Mouse (Mus musculus) hindbrain, embryonic 11.5 days (tissue): Measurements from ENCODE around the gene Fgf22. TPM values are rescaled to one million over a fixed set of nuclear protein-coding genes. Genes with fewer than 3 reads are reported as not detected.
A peak's percentile ranks its signal among the peaks of the same experiment; 100 is the strongest.

Source experiments
- ATAC-seq: fragments of 200-750 bp; cut with Nextera tagmentation; 2 replicates; pipeline ENCODE4 v1.8.0; 2017; ENCODE audit warnings: mild to moderate bottlenecking, moderate TSS enrichment, moderate library complexity; ENCODE audit not compliant: low FRiP score
- DNase-seq: peaks from one replicate; pipeline ENCODE4 v3.0.0-alpha.2; 2015; ENCODE audit warnings: low spot score
- H3K27ac ChIP-seq: fragments of 300-500 bp; sonication (generic); 2 replicates; pipeline ENCODE4 v1.5.1; 2014; ENCODE audit warnings: mild to moderate bottlenecking, low read depth, low read length
- H3K27me3 ChIP-seq: fragments of 300-500 bp; sonication (generic); 2 replicates; pipeline ENCODE4 v1.6.1; 2014; ENCODE audit warnings: mild to moderate bottlenecking, low read length, moderate library complexity, mixed read lengths; ENCODE audit not compliant: control insufficient read depth, insufficient read depth
- H3K36me3 ChIP-seq: fragments of 300-500 bp; sonication (generic); 2 replicates; pipeline ENCODE4 v1.6.1; 2014; ENCODE audit warnings: mild to moderate bottlenecking, low read length, moderate library complexity, mixed read lengths; ENCODE audit not compliant: control insufficient read depth, insufficient read depth
- H3K4me1 ChIP-seq: fragments of 300-500 bp; sonication (generic); replicated peaks from 2 replicates; pipeline ENCODE4 v1.6.1; 2014; ENCODE audit warnings: low read length, mixed read lengths; ENCODE audit not compliant: control insufficient read depth, insufficient read depth
- H3K4me2 ChIP-seq: fragments of 300-500 bp; sonication (generic); replicated peaks from 2 replicates; pipeline ENCODE4 v1.6.1; 2014; ENCODE audit warnings: mild to moderate bottlenecking, low read depth, low read length
- H3K4me3 ChIP-seq: fragments of 300-500 bp; sonication (generic); 2 replicates; pipeline ENCODE4 v1.5.1; 2014; ENCODE audit warnings: low read depth, low read length
- H3K9ac ChIP-seq: fragments of 300-500 bp; sonication (generic); 2 replicates; pipeline ENCODE4 v1.6.1; 2014; ENCODE audit warnings: low read depth, low read length
- H3K9me3 ChIP-seq: fragments of 300-500 bp; sonication (generic); 2 replicates; pipeline ENCODE4 v1.6.1; 2016; ENCODE audit warnings: low read length; ENCODE audit not compliant: control insufficient read depth
- whole genome bisulfite sequencing: fragments of 180-500 bp; shearing (Covaris S2); extraction: QIAGEN DNeasy Blood & Tissue Kit; methylation state at CpG from one replicate; pipeline ENCODE4 v1.1.7; 2014; 5-methylcytosine and 5-hydroxymethylcytosine counted together
- polyA plus RNA-seq: library from polyadenylated mRNA; unstranded; fragments of >200 nt; fragmentation: Nextera tagmentation; extraction: Ambion mirVana; gene quantifications from 2 replicates; pipeline ENCODE4 v1.2.1, GENCODE M21; 2014

Fgf22 gene
- polyA plus RNA-seq, 1 experiment from 2014 or later = 0.48 TPM

GRCm38 (mm10) chr10:79778006-79778405, 23.1 kb downstream of the Fgf22 start:
- H3K4me1 ChIP-seq = peaks cover 13% of the 10 kb centered on the region; the same call in 1 of the 2 replicates
- H3K27ac ChIP-seq = no peak overlapping the region
- H3K27me3 ChIP-seq = peaks cover 47% of the 10 kb centered on the region
- H3K9ac ChIP-seq = no peak overlapping the region
- ATAC-seq (no peak), DNase-seq (no peak)
- no peaks in the 10 kb centered on the region for H3K36me3 ChIP-seq
- no peak overlapping the region for H3K4me3 ChIP-seq
- 16% methylated on average over 14 of the region's 15 CpGs for WGBS
- no peak overlapping the region for H3K4me2 ChIP-seq
- no peaks in the 10 kb centered on the region for H3K9me3 ChIP-seq

GRCm38 (mm10) chr10:79779193-79779592, 24.3 kb downstream of the Fgf22 start:
- DNase-seq = no peak
- Histone ChIP-seq H3K27ac (no peak overlapping the region), H3K4me2 (no peak overlapping the region), H3K9ac (no peak overlapping the region), H3K4me3 (no peak overlapping the region), H3K4me1 (peaks cover 13% of the 10 kb centered on the region; the same call in 1 of the 2 replicates), H3K36me3 (no peaks in the 10 kb centered on the region), H3K9me3 (no peaks in the 10 kb centered on the region), H3K27me3 (peaks cover 50% of the 10 kb centered on the region)
- WGBS = 28% methylated on average over 2 of the region's 2 CpGs
- ATAC-seq = no peak

- Histone ChIP-seq H3K4me3 (peak overlapping the region; percentile 15), H3K4me2 (peak overlapping the region; percentile 33), H3K4me1 (peaks cover 13% of the 10 kb centered on the region; the same call in 1 of the 2 replicates), H3K27me3 (peaks cover 50% of the 10 kb centered on the region), H3K9ac (no peak overlapping the region), H3K9me3 (no peaks in the 10 kb centered on the region), H3K36me3 (no peaks in the 10 kb centered on the region), H3K27ac (no peak overlapping the region)
- DNase-seq = peak; percentile 96
- peak; percentile 91 for ATAC-seq
- WGBS = 3% methylated on average over 55 of the region's 55 CpGs
These were observed 25.1 kb downstream of the Fgf22 start for GRCm38 (mm10) chr10:79779784-79780663.

- Histone ChIP-seq H3K9ac (no peak overlapping the region), H3K27me3 (peaks cover 50% of the 10 kb centered on the region), H3K9me3 (no peaks in the 10 kb centered on the region), H3K27ac (no peak overlapping the region), H3K36me3 (no peaks in the 10 kb centered on the region), H3K4me1 (peaks cover 13% of the 10 kb centered on the region; the same call in 1 of the 2 replicates), H3K4me3 (peak overlapping the region; percentile 15), H3K4me2 (peak overlapping the region; percentile 33)
- ATAC-seq = no peak
- 0% methylated on average over 13 of the region's 13 CpGs for whole genome bisulfite sequencing
- peak; percentile 65 for DNase-seq
These were observed 25.8 kb downstream of the Fgf22 start for GRCm38 (mm10) chr10:79780664-79781015.

GRCm38 (mm10) chr10:79781139-79781538, 26.3 kb downstream of the Fgf22 start:
- DNase-seq = no peak
- WGBS = 32% methylated on average over 21 of the region's 21 CpGs
- H3K4me3 ChIP-seq = no peak overlapping the region

GRCm38 (mm10) chr10:79781956-79782355, 27.1 kb downstream of the Fgf22 start:
- no peak overlapping the region for H3K4me3 ChIP-seq
- H3K9ac ChIP-seq = no peak overlapping the region
- H3K4me1 ChIP-seq = peaks cover 12% of the 10 kb centered on the region; the same call in 1 of the 2 replicates
- WGBS = 47% methylated on average over 5 of the region's 5 CpGs
- DNase-seq (no peak), ATAC-seq (no peak)
- no peak overlapping the region for H3K27ac ChIP-seq
- H3K36me3 ChIP-seq = no peaks in the 10 kb centered on the region
- H3K27me3 ChIP-seq = peaks cover 46% of the 10 kb centered on the region
- no peak overlapping the region for H3K4me2 ChIP-seq
- no peaks in the 10 kb centered on the region for H3K9me3 ChIP-seq

More at GRCm38 (mm10) chr10:79781139-79781538, 26.3 kb downstream of the Fgf22 start:
- H3K9ac ChIP-seq = no peak overlapping the region
- H3K27ac ChIP-seq = no peak overlapping the region
- H3K36me3 ChIP-seq = no peaks in the 10 kb centered on the region
- H3K27me3 ChIP-seq = peaks cover 50% of the 10 kb centered on the region
- peaks cover 13% of the 10 kb centered on the region; the same call in 1 of the 2 replicates for H3K4me1 ChIP-seq
- ATAC-seq = no peak
- H3K9me3 ChIP-seq = no peaks in the 10 kb centered on the region
- peak overlapping the region; percentile 33; the same call in 1 of the 2 replicates for H3K4me2 ChIP-seq

- peaks cover 35% of the 10 kb centered on the region for H3K27me3 ChIP-seq
- no peak overlapping the region for H3K9ac ChIP-seq
- 62% methylated on average over 7 of the region's 7 CpGs for WGBS
- 0 out of 2 replicates have a peak, but pooled peaks cover 8% of the 10 kb centered on the region for H3K4me1 ChIP-seq
- no peak overlapping the region for H3K4me2 ChIP-seq
- no peak for DNase-seq
- no peak overlapping the region for H3K4me3 ChIP-seq
- H3K27ac ChIP-seq = no peak overlapping the region
- no peaks in the 10 kb centered on the region for H3K36me3 ChIP-seq
- no peak for ATAC-seq
- no peaks in the 10 kb centered on the region for H3K9me3 ChIP-seq
These were observed 28.2 kb downstream of the Fgf22 start for GRCm38 (mm10) chr10:79783050-79783449.

GRCm38 (mm10) chr10:79783920-79784800, 29.3 kb downstream of the Fgf22 start:
- Histone ChIP-seq H3K27me3 (peaks cover 24% of the 10 kb centered on the region), H3K36me3 (no peaks in the 10 kb centered on the region), H3K27ac (no peak overlapping the region), H3K9ac (no peak overlapping the region), H3K4me3 (no peak overlapping the region), H3K4me2 (no peak overlapping the region), H3K4me1 (0 out of 2 replicates have a peak, but pooled peaks cover 6% of the 10 kb centered on the region), H3K9me3 (no peaks in the 10 kb centered on the region)
- 32% methylated on average over 27 of the region's 27 CpGs for WGBS
- DNase-seq = peak; percentile 71
- no peak for ATAC-seq
